Mouse (Mus musculus) small intestine, adult 2 months (tissue): Measurements from ENCODE around the gene Phrf1.

ENCODE experiments used
- CTCF ChIP-seq: fragments of 200-500 bp; IDR thresholded peaks from 2 replicates; pipeline ENCODE4 v1.5.1; 2012; ENCODE audit warnings: low read depth, mild to moderate bottlenecking, control low read depth, inconsistent platforms, low read length, moderate library complexity, mixed read lengths; ENCODE audit not compliant: insufficient replicate concordance, insufficient read length; ENCODE audit errors: extremely low read depth
- POLR2A ChIP-seq: fragments of 200-500 bp; IDR thresholded peaks from 2 replicates; pipeline ENCODE4 v1.6.1; 2012; ENCODE audit warnings: low read depth, mild to moderate bottlenecking, control low read depth, inconsistent platforms, low read length, moderate library complexity

DNA sequence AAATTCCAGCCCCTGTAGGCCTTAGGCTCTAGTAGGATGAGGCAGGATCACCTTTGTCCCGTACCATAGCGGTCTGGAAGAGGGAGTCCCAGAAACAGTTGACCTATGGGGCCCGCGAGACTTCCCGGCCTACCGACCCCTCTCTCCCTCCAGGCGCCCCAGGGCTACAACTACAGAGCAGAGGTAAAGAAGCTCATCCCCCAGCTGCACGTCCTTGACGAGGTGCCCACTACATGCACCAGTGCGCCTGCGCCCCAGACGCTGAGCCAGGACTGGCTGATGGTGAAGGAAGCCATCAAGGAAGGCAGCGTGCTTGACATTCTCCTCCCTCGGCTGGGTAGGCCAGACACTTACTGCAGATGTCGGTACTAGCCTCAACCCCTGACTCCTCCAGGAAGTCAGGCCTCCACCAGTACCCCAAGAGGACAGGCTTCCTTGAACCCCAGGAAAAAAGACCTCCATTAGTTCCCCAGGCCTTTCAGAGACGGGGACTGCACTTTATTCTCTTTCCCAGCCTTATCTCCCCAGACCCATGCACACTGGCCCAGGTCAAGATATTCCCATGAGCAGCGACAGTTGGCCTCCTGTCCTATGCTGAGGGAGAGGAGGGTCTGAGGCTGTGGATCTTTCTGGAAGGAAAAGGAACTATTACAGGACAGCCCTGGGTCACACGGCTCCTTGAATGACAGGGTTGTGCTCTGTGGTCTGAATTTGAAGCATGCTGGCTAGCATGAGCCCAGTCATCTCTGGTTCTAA, 22.2 kb upstream of the Phrf1 start:
- TF ChIP-seq CTCF (no peak), POLR2A (no peak)
